8 mouse cellular contexts compared by ENCODE assay signal in the genomic region with DNA sequence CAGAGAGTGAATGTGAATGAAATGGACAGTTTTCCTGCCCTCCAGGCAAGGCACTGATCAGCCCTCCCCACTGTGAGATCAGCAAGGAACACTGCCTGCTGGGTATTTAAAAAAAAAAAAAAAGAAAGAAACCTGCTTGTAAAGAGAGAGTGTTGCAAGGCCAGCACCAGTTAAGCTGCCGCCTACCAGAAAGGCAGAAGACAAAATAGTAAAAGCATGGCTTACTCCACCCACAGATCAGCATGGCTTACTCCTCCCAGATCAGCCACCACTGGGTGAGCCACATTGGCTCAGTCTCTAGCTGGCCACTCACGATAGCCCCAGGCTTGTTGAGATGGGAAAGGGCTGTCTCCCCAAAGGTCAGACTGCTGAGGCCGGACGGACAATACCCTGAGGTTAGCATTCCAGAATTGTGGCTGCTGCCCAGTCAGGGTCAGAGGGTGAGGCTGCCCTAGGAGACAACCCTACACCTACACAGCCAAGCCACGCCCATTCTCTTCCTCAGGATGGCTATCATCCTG. TPM values are rescaled to one million over a fixed set of nuclear protein-coding genes. Genes with fewer than 3 reads are reported as not detected.
DNase-seq lines count a peak whose midpoint lies in the region; ATAC-seq and TF ChIP-seq lines count a peak whose summit lies in the region.

No protein-coding gene starts in this region.

- no peak overlapping the region for H3ac ChIP-seq in myocyte (ENCODE audit: control insufficient read depth, insufficient read length)

- no peak overlapping the region for H3K4me2 ChIP-seq in embryonic facial prominence, embryonic 14.5 days (ENCODE audit: low read depth, low read length)
- H3K4me2 ChIP-seq in myocyte (ENCODE audit: low read depth): peak overlapping the region; percentile 64

- no peaks in the 10 kb centered on the region for H3K9me3 ChIP-seq in embryonic facial prominence, embryonic 14.5 days (ENCODE audit: control insufficient read depth, low read length)

- H3K36me3 ChIP-seq in embryonic facial prominence, embryonic 14.5 days (ENCODE audit: control insufficient read depth, insufficient read depth, low read length): no peaks in the 10 kb centered on the region
- no peaks in the 10 kb centered on the region for H3K36me3 ChIP-seq in myocyte (ENCODE audit: control insufficient read depth, insufficient read depth)

- no peak overlapping the region for H3K9ac ChIP-seq in embryonic facial prominence, embryonic 14.5 days (ENCODE audit: low read depth, low read length)

- WGBS in embryonic facial prominence, embryonic 14.5 days: 17% methylated on average over 5 of the region's 5 CpGs

- H3K27me3 ChIP-seq in embryonic facial prominence, embryonic 14.5 days (replicated peaks; ENCODE audit: control insufficient read depth, insufficient read depth, low read length): no peaks in the 10 kb centered on the region
- no peaks in the 10 kb centered on the region for H3K27me3 ChIP-seq in myocyte (ENCODE audit: control insufficient read depth, insufficient read depth, insufficient read length)

- peak; percentile 12 for ATAC-seq in embryonic facial prominence, embryonic 14.5 days (ENCODE audit: low read depth)

- H3K79me2 ChIP-seq in myocyte (ENCODE audit: control insufficient read depth, insufficient read depth): peaks cover 16% of the 10 kb centered on the region

- H3K4me3 ChIP-seq in embryonic facial prominence, embryonic 14.5 days (ENCODE audit: low read depth, low read length): no peak overlapping the region
- no peak overlapping the region for H3K4me3 ChIP-seq in left cerebral cortex, adult 2 months
- no peak overlapping the region for H3K4me3 ChIP-seq in myocyte

- no peak for TF ChIP-seq POLR2A in myocyte (IDR thresholded peaks at IDR 0.05; ENCODE audit: insufficient read length, low read depth)

- 0 out of 2 replicates have a peak overlapping the region, but pooled peaks have one; percentile 16 for H3K27ac ChIP-seq in embryonic facial prominence, embryonic 14.5 days (replicated peaks; ENCODE audit: low read depth, low read length)
- H3K27ac ChIP-seq in left cerebral cortex, adult 2 months: peak overlapping the region; percentile 65; the same call in 1 of the 2 replicates

- no peak for TF ChIP-seq CTCF in left cerebral cortex, adult 2 months (IDR thresholded peaks at IDR 0.05)

- intact Hi-C loops in left cerebral cortex, postnatal 4 days (cut with DNase I): no loop called here
- intact Hi-C loops in left cerebral cortex, adult 2 months (cut with DNase I): no loop called here

- peaks cover 30% of the 10 kb centered on the region for H3K4me1 ChIP-seq in embryonic facial prominence, embryonic 14.5 days (ENCODE audit: control insufficient read depth, insufficient read depth, low read length)

- DNase-seq in left cerebral cortex, adult 11 months (ENCODE audit: low spot score): peak; percentile 46
- no peak for DNase-seq in left cerebral cortex, postnatal 4 days
- no peak for DNase-seq in embryonic facial prominence, embryonic 14.5 days (ENCODE audit: low spot score)
- DNase-seq in left cerebral cortex, adult 2 months (ENCODE audit: extremely low spot score in 1 of 2, low spot score in 2 of 2): peak in 1 of 2 experiments; percentile 27
- no peak for DNase-seq in layer of hippocampus, postnatal 36 days
- DNase-seq in heart, adult 9 months (ENCODE audit: low spot score in 2 of 2): no peak
- DNase-seq in retina, embryonic 14.5 days (ENCODE audit: low spot score): no peak

TF ChIP-seq in myocyte, 11 proteins besides CTCF, POLR2A, EP300 and RAD21:
- TF ChIP-seq MAX (IDR thresholded peaks at IDR 0.05; ENCODE audit: low read depth): no peak
- TF ChIP-seq MYOD1 (IDR thresholded peaks at IDR 0.05; ENCODE audit: control insufficient read depth in 1 of 3, insufficient read length in 2 of 3, low read depth in 2 of 3): peak in 1 of 3 experiments; percentile 21
- TF ChIP-seq POLR2AphosphoS2 (IDR thresholded peaks at IDR 0.05; ENCODE audit: insufficient read length, low read depth): no peak

RNA-seq across cellular contexts. Expression of gene Ccdc88c, which starts 32.4 kb away (rescaled TPM):
- total RNA-seq in left cerebral cortex, postnatal 4 days (2021): 10 to 100 TPM; 35.9 to 40.3 TPM
- 5.5 and 6.9 TPM in 2 replicates for polyA plus RNA-seq in embryonic facial prominence, embryonic 14.5 days (2014; fragmentation: Nextera tagmentation; extraction: Ambion mirVana)
- total RNA-seq in left cerebral cortex, adult 2 months (2021): 10 to 100 TPM; 23.2 to 30.1 TPM
- 18.0 TPM for polyA plus RNA-seq in myocyte (2012; fragmentation: generic; extraction: Trizol)
- 10 to 100 TPM; 29.4 to 32.6 TPM for total RNA-seq in layer of hippocampus, postnatal 36 days (2021)
